Mouse (Mus musculus) thymus, adult 2 months (tissue): ENCODE measurements around the gene Ptprc.

Experiments
- CTCF ChIP-seq: fragments of 200-500 bp; IDR thresholded peaks from 2 replicates; pipeline ENCODE4 v1.5.1; 2012; ENCODE audit warnings: mild to moderate bottlenecking, control low read depth, low read length, moderate library complexity, borderline replicate concordance; ENCODE audit not compliant: control insufficient read depth, poor library complexity, insufficient read depth; ENCODE audit errors: extremely low read depth
- POLR2A ChIP-seq: fragments of 200-500 bp; IDR thresholded peaks from 2 replicates; pipeline ENCODE4 v1.6.1; 2012; ENCODE audit warnings: mild to moderate bottlenecking, low read length, control low read depth, moderate library complexity; ENCODE audit not compliant: control insufficient read depth, poor library complexity, insufficient read depth; ENCODE audit errors: extremely low read depth

DNA sequence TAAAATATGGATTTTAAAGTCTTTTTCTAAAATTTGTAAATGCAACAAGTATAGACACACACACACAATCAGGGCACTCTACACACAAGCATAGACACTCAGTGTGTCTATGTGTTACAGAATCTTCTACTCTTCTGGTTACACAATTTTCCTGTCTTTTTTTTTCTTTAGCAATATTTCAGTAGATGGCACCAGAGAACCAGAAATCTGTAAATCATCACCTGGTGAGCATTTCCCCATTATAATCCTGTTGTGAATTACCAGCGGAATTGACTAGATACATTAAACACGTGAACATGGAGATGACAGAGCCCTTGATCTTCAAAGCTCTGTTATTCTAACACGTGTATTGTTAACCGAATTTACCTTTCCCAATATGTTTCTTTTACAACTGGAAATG lies 45.4 kb downstream of the Ptprc start:
- TF ChIP-seq POLR2A: no peak
- TF ChIP-seq CTCF: no peak
